Mouse (Mus musculus): ENCODE results near the gene Orm3.

DNA sequence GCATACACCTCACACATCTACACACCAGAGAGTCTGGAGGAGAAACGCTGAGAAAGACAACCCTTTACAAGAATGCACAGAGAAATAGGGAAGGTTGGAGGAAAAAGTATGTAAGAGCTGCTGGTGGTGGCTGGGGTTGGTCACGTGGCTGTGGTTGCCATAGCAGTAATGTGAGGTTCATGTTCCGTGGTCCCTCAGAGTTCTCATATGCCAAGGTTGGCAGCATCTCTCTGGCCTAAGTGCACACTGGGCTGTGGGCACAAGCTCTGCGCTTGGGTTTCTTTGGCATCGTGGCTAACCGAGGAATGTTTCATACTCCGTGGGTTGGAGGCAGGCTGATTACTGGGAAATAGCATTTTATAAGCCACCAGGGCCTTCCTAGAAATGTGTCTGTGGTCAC, 44.5 kb upstream of the Orm3 start:
- TF ChIP-seq CTCF (conservative IDR thresholded peaks at IDR 0.05 in 1 of 2, IDR thresholded peaks at IDR 0.05 in 1 of 2; ENCODE audit: low read depth in 2 of 2, low read length in 2 of 2): no peak
- TF ChIP-seq ZNF384 (IDR thresholded peaks at IDR 0.05; ENCODE audit: low read depth, low read length): no peak
- no peak for TF ChIP-seq E2F4 (IDR thresholded peaks at IDR 0.05; ENCODE audit: insufficient replicate concordance, low read depth, low read length)
- no peak for TF ChIP-seq ELF1 (IDR thresholded peaks at IDR 0.05; ENCODE audit: low read depth, low read length)

Data from CH12.LX (cell line).